Mouse (Mus musculus): Measurements from ENCODE around the gene Sppl2b. TPM values are rescaled to one million over a fixed set of nuclear protein-coding genes. Genes with fewer than 3 reads are reported as not detected.

Sppl2b gene
- polyA plus RNA-seq, 1 experiment from 2014 or later = 34.3 TPM

- ATAC-seq (replicated peaks; ENCODE audit: low FRiP score, low read depth) (no peak), DNase-seq (ENCODE audit: low spot score) (no peak)
- WGBS = 49% methylated on average over 7 of the region's 7 CpGs
- no peak overlapping the region for H3K4me2 ChIP-seq (ENCODE audit: low read length)
- H3K27me3 ChIP-seq (ENCODE audit: insufficient read depth, low read length) = peaks cover 13% of the 10 kb centered on the region; the same call in 1 of the 2 replicates
- no peaks in the 10 kb centered on the region for H3K4me1 ChIP-seq (replicated peaks; ENCODE audit: insufficient read depth, low read length)
- H3K4me3 ChIP-seq (replicated peaks; ENCODE audit: low read depth, low read length) = no peak overlapping the region
- H3K9me3 ChIP-seq (replicated peaks; ENCODE audit: low read length) = no peaks in the 10 kb centered on the region
- H3K9ac ChIP-seq (ENCODE audit: low read depth, low read length) = no peak overlapping the region
- no peak overlapping the region for H3K27ac ChIP-seq
- H3K36me3 ChIP-seq (ENCODE audit: insufficient read depth, low read length) = no peaks in the 10 kb centered on the region
- no peak for TF ChIP-seq CTCF (IDR thresholded peaks at IDR 0.05; ENCODE audit: low read depth)
Measured at GRCm38 (mm10) chr10:80836949-80837379, 18.1 kb upstream of the Sppl2b start.

GRCm38 (mm10) chr10:80837827-80838226 is 17.2 kb upstream of the Sppl2b start:
- no peak for TF ChIP-seq CTCF (IDR thresholded peaks at IDR 0.05; ENCODE audit: low read depth)
- Histone ChIP-seq H3K9me3 (replicated peaks; ENCODE audit: low read length) (no peaks in the 10 kb centered on the region), H3K4me1 (replicated peaks; ENCODE audit: insufficient read depth, low read length) (no peaks in the 10 kb centered on the region), H3K9ac (ENCODE audit: low read depth, low read length) (no peak overlapping the region), H3K4me2 (ENCODE audit: low read length) (no peak overlapping the region), H3K4me3 (replicated peaks; ENCODE audit: low read depth, low read length) (no peak overlapping the region), H3K27ac (no peak overlapping the region), H3K27me3 (ENCODE audit: insufficient read depth, low read length) (peaks cover 13% of the 10 kb centered on the region; the same call in 1 of the 2 replicates), H3K36me3 (ENCODE audit: insufficient read depth, low read length) (no peaks in the 10 kb centered on the region)
- DNase-seq (ENCODE audit: low spot score) (no peak), ATAC-seq (replicated peaks; ENCODE audit: low FRiP score, low read depth) (no peak)
- whole genome bisulfite sequencing = 32% methylated on average over 2 of the region's 2 CpGs

GRCm38 (mm10) chr10:80838346-80838912 is 16.6 kb upstream of the Sppl2b start:
- H3K9ac ChIP-seq (ENCODE audit: low read depth, low read length) = no peak overlapping the region
- H3K4me1 ChIP-seq (replicated peaks; ENCODE audit: insufficient read depth, low read length) = no peaks in the 10 kb centered on the region
- no peak overlapping the region for H3K4me2 ChIP-seq (ENCODE audit: low read length)
- no peaks in the 10 kb centered on the region for H3K36me3 ChIP-seq (ENCODE audit: insufficient read depth, low read length)
- no peak overlapping the region for H3K4me3 ChIP-seq (replicated peaks; ENCODE audit: low read depth, low read length)
- DNase-seq (ENCODE audit: low spot score) (no peak), ATAC-seq (replicated peaks; ENCODE audit: low FRiP score, low read depth) (no peak)
- TF ChIP-seq CTCF (IDR thresholded peaks at IDR 0.05; ENCODE audit: low read depth) = no peak
- H3K9me3 ChIP-seq (replicated peaks; ENCODE audit: low read length) = no peaks in the 10 kb centered on the region
- no peak overlapping the region for H3K27ac ChIP-seq
- peaks cover 18% of the 10 kb centered on the region for H3K27me3 ChIP-seq (ENCODE audit: insufficient read depth, low read length)
- WGBS = 66% methylated on average over 2 of the region's 2 CpGs

GRCm38 (mm10) chr10:80839848-80840247 is 15.2 kb upstream of the Sppl2b start:
- no peak for ATAC-seq (replicated peaks; ENCODE audit: low FRiP score, low read depth)
- H3K9ac ChIP-seq (ENCODE audit: low read depth, low read length) = no peak overlapping the region
- no peaks in the 10 kb centered on the region for H3K9me3 ChIP-seq (replicated peaks; ENCODE audit: low read length)

GRCm38 (mm10) chr10:80841685-80842084 is 13.4 kb upstream of the Sppl2b start:
- ATAC-seq (replicated peaks; ENCODE audit: low FRiP score, low read depth) (no peak), DNase-seq (ENCODE audit: low spot score) (no peak)
- H3K4me3 ChIP-seq (replicated peaks; ENCODE audit: low read depth, low read length) = no peak overlapping the region
- peaks cover 21% of the 10 kb centered on the region for H3K27me3 ChIP-seq (ENCODE audit: insufficient read depth, low read length)
- H3K27ac ChIP-seq = no peak overlapping the region
- H3K4me2 ChIP-seq (ENCODE audit: low read length) = no peak overlapping the region
- TF ChIP-seq CTCF (IDR thresholded peaks at IDR 0.05; ENCODE audit: low read depth) = no peak
- H3K36me3 ChIP-seq (ENCODE audit: insufficient read depth, low read length) = no peaks in the 10 kb centered on the region
- WGBS = 89% methylated on average over 2 of the region's 2 CpGs
- no peak overlapping the region for H3K9ac ChIP-seq (ENCODE audit: low read depth, low read length)
- H3K4me1 ChIP-seq (replicated peaks; ENCODE audit: insufficient read depth, low read length) = no peaks in the 10 kb centered on the region
- no peaks in the 10 kb centered on the region for H3K9me3 ChIP-seq (replicated peaks; ENCODE audit: low read length)

More at GRCm38 (mm10) chr10:80839848-80840247, 15.2 kb upstream of the Sppl2b start:
- no peaks in the 10 kb centered on the region for H3K36me3 ChIP-seq (ENCODE audit: insufficient read depth, low read length)
- H3K4me2 ChIP-seq (ENCODE audit: low read length) = no peak overlapping the region
- peaks cover 29% of the 10 kb centered on the region for H3K27me3 ChIP-seq (ENCODE audit: insufficient read depth, low read length)
- H3K4me3 ChIP-seq (replicated peaks; ENCODE audit: low read depth, low read length) = no peak overlapping the region
- no peak for TF ChIP-seq CTCF (IDR thresholded peaks at IDR 0.05; ENCODE audit: low read depth)
- DNase-seq (ENCODE audit: low spot score) = no peak
- no peaks in the 10 kb centered on the region for H3K4me1 ChIP-seq (replicated peaks; ENCODE audit: insufficient read depth, low read length)
- no peak overlapping the region for H3K27ac ChIP-seq
- WGBS = 57% methylated on average over 6 of the region's 6 CpGs

GRCm38 (mm10) chr10:80842334-80842733 is 12.7 kb upstream of the Sppl2b start:
- DNase-seq (ENCODE audit: low spot score) (no peak), ATAC-seq (replicated peaks; ENCODE audit: low FRiP score, low read depth) (no peak)
- no peaks in the 10 kb centered on the region for H3K4me1 ChIP-seq (replicated peaks; ENCODE audit: insufficient read depth, low read length)
- no peak overlapping the region for H3K27ac ChIP-seq
- no peaks in the 10 kb centered on the region for H3K36me3 ChIP-seq (ENCODE audit: insufficient read depth, low read length)
- H3K4me2 ChIP-seq (ENCODE audit: low read length) = no peak overlapping the region
- peaks cover 20% of the 10 kb centered on the region for H3K27me3 ChIP-seq (ENCODE audit: insufficient read depth, low read length)
- H3K9me3 ChIP-seq (replicated peaks; ENCODE audit: low read length) = no peaks in the 10 kb centered on the region
- H3K4me3 ChIP-seq (replicated peaks; ENCODE audit: low read depth, low read length) = no peak overlapping the region
- no peak overlapping the region for H3K9ac ChIP-seq (ENCODE audit: low read depth, low read length)
- WGBS = 80% methylated on average over 15 of the region's 15 CpGs
- TF ChIP-seq CTCF (IDR thresholded peaks at IDR 0.05; ENCODE audit: low read depth) = no peak
